Mouse (Mus musculus) liver, embryonic 15.5 days (tissue): ENCODE data around the gene Gm45837. TPM values are rescaled to one million over a fixed set of nuclear protein-coding genes. Genes with fewer than 3 reads are reported as not detected.
"Not testable (repeated sequence)": the region's sequence is repeated elsewhere in the genome, so short reads cannot be mapped to it uniquely, and the experiment has no call there.

Source experiments
- ATAC-seq: fragments of 200-750 bp; cut with Nextera tagmentation; 2 replicates; pipeline ENCODE4 v1.8.0; 2017; ENCODE audit warnings: moderate number of reproducible peaks, mild to moderate bottlenecking, moderate library complexity; ENCODE audit not compliant: insufficient read depth
- H3K27ac ChIP-seq: fragments of 300-500 bp; sonication (generic); replicated peaks from 2 replicates; pipeline ENCODE4 v1.5.1; 2015; ENCODE audit warnings: mild to moderate bottlenecking, inconsistent platforms
- H3K27me3 ChIP-seq: fragments of 300-500 bp; sonication (generic); 2 replicates; pipeline ENCODE4 v1.6.1; 2015; ENCODE audit warnings: mild to moderate bottlenecking, inconsistent platforms
- H3K36me3 ChIP-seq: fragments of 300-500 bp; sonication (generic); replicated peaks from 2 replicates; pipeline ENCODE4 v1.6.1; 2015; ENCODE audit warnings: moderate library complexity, mild to moderate bottlenecking, inconsistent platforms
- H3K4me1 ChIP-seq: fragments of 300-500 bp; sonication (generic); replicated peaks from 2 replicates; pipeline ENCODE4 v1.6.1; 2015; ENCODE audit warnings: inconsistent platforms
- H3K4me2 ChIP-seq: fragments of 300-500 bp; sonication (generic); 2 replicates; pipeline ENCODE4 v1.6.1; 2015; ENCODE audit warnings: moderate library complexity, mild to moderate bottlenecking, inconsistent platforms
- H3K4me3 ChIP-seq: fragments of 300-500 bp; sonication (generic); replicated peaks from 2 replicates; pipeline ENCODE4 v1.5.1; 2015; ENCODE audit warnings: mild to moderate bottlenecking, inconsistent platforms
- H3K9ac ChIP-seq: fragments of 300-500 bp; sonication (generic); 2 replicates; pipeline ENCODE4 v1.6.1; 2015; ENCODE audit warnings: moderate library complexity, mild to moderate bottlenecking, inconsistent platforms
- H3K9me3 ChIP-seq: fragments of 300-500 bp; sonication (generic); replicated peaks from 2 replicates; pipeline ENCODE4 v1.6.1; 2016; ENCODE audit warnings: inconsistent platforms
- WGBS: fragments of 180-500 bp; shearing (Covaris S2); methylation state at CpG from one replicate; pipeline ENCODE4 v1.1.7; 2015; ENCODE audit warnings: mixed read lengths; ENCODE audit not compliant: insufficient replicate concordance; 5-methylcytosine and 5-hydroxymethylcytosine counted together
- microRNA counts: library from miRNA; unstranded; fragments of <30 nt; microRNA quantifications from one replicate; lab custom pipeline; 2016
- microRNA-seq: library from miRNA; unstranded; fragments of <30 nt; microRNA quantifications from one replicate; pipeline ENCODE4, GENCODE M21; 2016
- polyA plus RNA-seq: library from polyadenylated mRNA; unstranded; fragments of >200 nt; fragmentation: Nextera tagmentation; extraction: Ambion mirVana; gene quantifications from 2 replicates; pipeline ENCODE4 v1.2.1, GENCODE M21; 2015

Gene Gm45837
- polyA plus RNA-seq, 1 experiment from 2014 or later = not detected

GRCm38 (mm10) chr7:101551530-101551929, 140.8 kb downstream of the Gm45837 start:
- Histone ChIP-seq H3K27ac (no peak overlapping the region), H3K36me3 (no peaks in the 10 kb centered on the region), H3K4me3 (no peak overlapping the region), H3K27me3 (no peaks in the 10 kb centered on the region), H3K9ac (no peak overlapping the region), H3K9me3 (no peaks in the 10 kb centered on the region), H3K4me1 (no peaks in the 10 kb centered on the region), H3K4me2 (no peak overlapping the region)
- ATAC-seq = no peak
- WGBS = 55% methylated on average over 1 of the region's 1 CpGs

- not testable (repeated sequence) for H3K27me3 ChIP-seq, ATAC-seq
- 59% methylated on average over 3 of the region's 3 CpGs for WGBS
Measured at GRCm38 (mm10) chr7:101555473-101555872, 144.8 kb downstream of the Gm45837 start.

GRCm38 (mm10) chr7:101557391-101557790, 146.7 kb downstream of the Gm45837 start:
- Histone ChIP-seq H3K36me3 (no peaks in the 10 kb centered on the region), H3K27me3 (no peaks in the 10 kb centered on the region), H3K9ac (no peak overlapping the region), H3K4me3 (no peak overlapping the region), H3K9me3 (no peaks in the 10 kb centered on the region), H3K4me2 (no peak overlapping the region), H3K27ac (no peak overlapping the region), H3K4me1 (no peaks in the 10 kb centered on the region)
- ATAC-seq = no peak
- 54% methylated on average over 1 of the region's 1 CpGs for WGBS

More at GRCm38 (mm10) chr7:101555473-101555872, 144.8 kb downstream of the Gm45837 start:
- not testable (repeated sequence) for H3K4me3 ChIP-seq, H3K9me3 ChIP-seq, H3K36me3 ChIP-seq, H3K9ac ChIP-seq, H3K27ac ChIP-seq, H3K4me2 ChIP-seq, H3K4me1 ChIP-seq

- H3K27me3 ChIP-seq, H3K4me2 ChIP-seq, ATAC-seq, H3K27ac ChIP-seq, H3K36me3 ChIP-seq, H3K4me3 ChIP-seq, H3K4me1 ChIP-seq, H3K9me3 ChIP-seq, H3K9ac ChIP-seq: not testable (repeated sequence)
- 46% methylated on average over 5 of the region's 5 CpGs for WGBS
Measured at GRCm38 (mm10) chr7:101559393-101559792, 148.7 kb downstream of the Gm45837 start.

MicroRNA genes within 50 kb of the gene (microRNA counts, 519-probe panel; counts per million panel counts)
- microRNA mmu-miR-139-3p (lab: Ali Mortazavi, UCI) (not detected), microRNA mmu-miR-139-5p (lab: Ali Mortazavi, UCI) (2,402 counts per million, percentile 40 among the panel's probes with 10 or more counts)

Small RNAs within 50 kb of the gene (microRNA-seq; reads per million reads assigned to microRNA genes)
- 8,587 reads per million, percentile 92 among the genes with 10 or more reads in this experiment for gene Mir139

Other genes with a start within 250 kb of the Gm45837 start
- 5.2 and 5.9 TPM in 2 replicates for gene Atg16l2, start 108.6 kb upstream of the Gm45837 start, polyA plus RNA-seq
- gene Stard10, start 93.8 kb upstream of the Gm45837 start, polyA plus RNA-seq = 122 and 143 TPM in 2 replicates
- gene Arap1, start 62.8 kb upstream of the Gm45837 start, polyA plus RNA-seq = 14.5 and 19.8 TPM in 2 replicates
- 12.0 and 13.9 TPM in 2 replicates for gene Pde2a, start 10.8 kb downstream of the Gm45837 start, polyA plus RNA-seq
- 0.03 TPM in 1 of 2 replicates, not detected in the other for gene Art2b, start 174.7 kb downstream of the Gm45837 start, polyA plus RNA-seq